12 mouse cellular contexts compared by ENCODE assay signal in genomic region chr11:119807431-119808031, GRCm38 (mm10).
A peak's percentile ranks its signal among the peaks of the same experiment; 100 is the strongest.
DNase-seq lines count a peak whose midpoint lies in the region; ATAC-seq and TF ChIP-seq lines count a peak whose summit lies in the region.
"Had no signal": no experiment of that assay in that cellular context is flagged by ENCODE, and none has a peak within 500 bp of the region (broad histone marks: within the 10 kb centered on the region; RNA-seq: fewer than 3 reads in every experiment).

No protein-coding gene starts in this region.

- peak overlapping the region; percentile 39 for H3K4me2 ChIP-seq in myocyte (ENCODE audit: low read depth)
- H3K4me2 ChIP-seq: embryonic facial prominence, embryonic 12.5 days; limb, embryonic 13.5 days had no signal

- peak; percentile 12 for TF ChIP-seq POLR2A in myocyte (IDR thresholded peaks at IDR 0.05; ENCODE audit: insufficient read length, low read depth)
- no peak for TF ChIP-seq POLR2A in cerebellum, adult 2 months (IDR thresholded peaks at IDR 0.05; ENCODE audit: borderline replicate concordance, insufficient read depth, low read length)

- H3K27me3 ChIP-seq in myocyte (ENCODE audit: control insufficient read depth, insufficient read depth, insufficient read length): no peaks in the 10 kb centered on the region
- no peaks in the 10 kb centered on the region for H3K27me3 ChIP-seq in cerebellum, adult 2 months (ENCODE audit: control insufficient read depth, insufficient read depth, low read length)
- H3K27me3 ChIP-seq: embryonic facial prominence, embryonic 12.5 days; limb, embryonic 13.5 days had no signal

- peak in 1 of 2 experiments; percentile 33 for DNase-seq in left cerebral cortex, adult 2 months (ENCODE audit: extremely low spot score in 1 of 2, low spot score in 2 of 2)
- no peak for DNase-seq in left cerebral cortex, postnatal 4 days
- DNase-seq in lung, adult 18-20 months: peak; percentile 38 to 64
- no peak for DNase-seq in cerebellum, adult 2 months
- no peak for DNase-seq in kidney, adult 18-20 months
- DNase-seq: adrenal gland, postnatal 10 days had no signal

- H3K36me3 ChIP-seq in myocyte (ENCODE audit: control insufficient read depth, insufficient read depth): peaks cover 4% of the 10 kb centered on the region

- intact Hi-C loops in left cerebral cortex, adult 2 months (cut with DNase I): no loop called here
- intact Hi-C loops in left cerebral cortex, postnatal 4 days (cut with DNase I): no loop called here

- peaks cover 27% of the 10 kb centered on the region for H3K4me1 ChIP-seq in cerebellum, adult 2 months (ENCODE audit: control insufficient read depth, insufficient read depth, low read length)

- no peaks in the 10 kb centered on the region for H3K79me2 ChIP-seq in myocyte (ENCODE audit: control insufficient read depth, insufficient read depth)

- H3ac ChIP-seq in myocyte (ENCODE audit: control insufficient read depth, insufficient read length): no peak overlapping the region

- ATAC-seq in common myeloid progenitor, adult 5-6 weeks (replicated peaks; ENCODE audit: low read depth, poor library complexity, severe bottlenecking): peak; percentile 27
- ATAC-seq in CD4-positive, CD25-positive, alpha-beta regulatory T cell, adult 4 months: no peak
- ATAC-seq: intestine, embryonic 16.5 days had no signal

- no peak for TF ChIP-seq CTCF in left cerebral cortex, adult 2 months (IDR thresholded peaks at IDR 0.05)
- no peak for TF ChIP-seq CTCF in cerebellum, adult 2 months (IDR thresholded peaks at IDR 0.05; ENCODE audit: borderline replicate concordance, insufficient read depth, low read depth, low read length)

- H3K27ac ChIP-seq in left cerebral cortex, adult 2 months: peak overlapping the region; percentile 90
- no peak overlapping the region for H3K27ac ChIP-seq in cerebellum, adult 2 months (ENCODE audit: insufficient read depth, low read length)
- H3K27ac ChIP-seq: limb, embryonic 13.5 days had no signal

- H3K4me3 ChIP-seq in left cerebral cortex, adult 2 months: no peak overlapping the region
- H3K4me3 ChIP-seq in myocyte: no peak overlapping the region
- H3K4me3 ChIP-seq in cerebellum, adult 2 months (replicated peaks; ENCODE audit: insufficient read depth, low read depth, low read length): no peak overlapping the region
- H3K4me3 ChIP-seq: embryonic facial prominence, embryonic 12.5 days; limb, embryonic 13.5 days had no signal

- WGBS in cerebellum, adult 2 months: 87% methylated on average over 7 of the region's 7 CpGs

TF ChIP-seq in myocyte, 11 proteins besides CTCF, POLR2A, EP300 and RAD21:
- TF ChIP-seq REST (IDR thresholded peaks at IDR 0.05; ENCODE audit: insufficient read depth, insufficient read length): no peak
- TF ChIP-seq MYOD1 (IDR thresholded peaks at IDR 0.05; ENCODE audit: control insufficient read depth in 1 of 3, insufficient read length in 2 of 3, low read depth in 2 of 3): peak in 1 of 3 experiments; percentile 14
- peak in 1 of 3 experiments; percentile 3 for TF ChIP-seq MYOG (IDR thresholded peaks at IDR 0.05; ENCODE audit: control insufficient read depth in 1 of 3, insufficient read depth in 1 of 3, insufficient read length in 2 of 3, low read depth in 2 of 3)
- peak; percentile 63 for TF ChIP-seq CEBPB (IDR thresholded peaks at IDR 0.05; ENCODE audit: insufficient read depth, poor library complexity, severe bottlenecking)

Comparison
In these comparisons a context has a peak if more than half of its experiments do, and no peak if none do; other contexts are left out.
1. DNase-seq: peak in lung, adult 18-20 months (2 of 2); none in left cerebral cortex, postnatal 4 days (single experiment), cerebellum, adult 2 months (0 of 2) and kidney, adult 18-20 months (single experiment).